Mouse (Mus musculus) forebrain, embryonic 14.5 days (tissue): ENCODE measurements around the gene Dact2. TPM values are rescaled to one million over a fixed set of nuclear protein-coding genes. Genes with fewer than 3 reads are reported as not detected.

Experiments
- ATAC-seq: fragments of 200-750 bp; cut with Nextera tagmentation; 2 replicates; pipeline ENCODE4 v1.8.0; 2017; ENCODE audit warnings: mild to moderate bottlenecking, moderate library complexity
- DNase-seq: peaks from one replicate; pipeline ENCODE4 v3.0.0-alpha.2; 2015; ENCODE audit warnings: low spot score
- H3K27ac ChIP-seq: fragments of 300-500 bp; sonication (generic); 2 replicates; pipeline ENCODE4 v1.5.1; 2014; ENCODE audit warnings: low read depth, mild to moderate bottlenecking, control low read depth, low read length, moderate library complexity
- H3K27me3 ChIP-seq: fragments of 300-500 bp; sonication (generic); replicated peaks from 2 replicates; pipeline ENCODE4 v1.6.1; 2014; ENCODE audit warnings: low read length, control low read depth, mixed read lengths; ENCODE audit not compliant: control insufficient read depth, insufficient read depth
- H3K36me3 ChIP-seq: fragments of 300-500 bp; sonication (generic); 2 replicates; pipeline ENCODE4 v1.6.1; 2014; ENCODE audit warnings: low read length, control low read depth; ENCODE audit not compliant: control insufficient read depth, insufficient read depth
- H3K4me1 ChIP-seq: fragments of 300-500 bp; sonication (generic); 2 replicates; pipeline ENCODE4 v1.6.1; 2014; ENCODE audit warnings: antibody characterized with exemption, low read length, control low read depth; ENCODE audit not compliant: control insufficient read depth, insufficient read depth
- H3K4me2 ChIP-seq: fragments of 300-500 bp; sonication (generic); 2 replicates; pipeline ENCODE4 v1.6.1; 2014; ENCODE audit warnings: mild to moderate bottlenecking, control low read depth, low read length
- H3K4me3 ChIP-seq: fragments of 300-500 bp; sonication (generic); 2 replicates; pipeline ENCODE4 v1.5.1; 2014; ENCODE audit warnings: low read depth, low read length, control low read depth
- H3K9ac ChIP-seq: fragments of 300-500 bp; sonication (generic); 2 replicates; pipeline ENCODE4 v1.6.1; 2014; ENCODE audit warnings: mild to moderate bottlenecking, low read length, control low read depth, moderate library complexity
- H3K9me3 ChIP-seq: fragments of 300-500 bp; sonication (generic); replicated peaks from 2 replicates; pipeline ENCODE4 v1.6.1; 2016; ENCODE audit warnings: low read length, control low read depth, mixed read lengths; ENCODE audit not compliant: control insufficient read depth
- WGBS: fragments of 180-500 bp; shearing (Covaris S2); extraction: QIAGEN DNeasy Blood & Tissue Kit; methylation state at CpG from one replicate; pipeline ENCODE4 v1.1.7; 2014; 5-methylcytosine and 5-hydroxymethylcytosine counted together
- polyA plus RNA-seq: library from polyadenylated mRNA; unstranded; fragments of >200 nt; fragmentation: Nextera tagmentation; extraction: Ambion mirVana; gene quantifications from 2 replicates; pipeline ENCODE4 v1.2.1, GENCODE M21; 2014

Dact2 gene
- polyA plus RNA-seq, 1 experiment from 2014 or later: 1.4 TPM

GRCm38 (mm10) chr17:14221893-14222615, 17.9 kb upstream of the Dact2 start:
- ATAC-seq: no peak
- no peaks in the 10 kb centered on the region for H3K36me3 ChIP-seq
- H3K27me3 ChIP-seq: no peaks in the 10 kb centered on the region
- no peak for DNase-seq
- no peak overlapping the region for H3K9ac ChIP-seq
- no peak overlapping the region for H3K4me2 ChIP-seq
- H3K27ac ChIP-seq: no peak overlapping the region
- no peak overlapping the region for H3K4me3 ChIP-seq
- no peaks in the 10 kb centered on the region for H3K4me1 ChIP-seq
- 26% methylated on average over 11 of the region's 11 CpGs for WGBS
- H3K9me3 ChIP-seq: no peaks in the 10 kb centered on the region

DNA sequence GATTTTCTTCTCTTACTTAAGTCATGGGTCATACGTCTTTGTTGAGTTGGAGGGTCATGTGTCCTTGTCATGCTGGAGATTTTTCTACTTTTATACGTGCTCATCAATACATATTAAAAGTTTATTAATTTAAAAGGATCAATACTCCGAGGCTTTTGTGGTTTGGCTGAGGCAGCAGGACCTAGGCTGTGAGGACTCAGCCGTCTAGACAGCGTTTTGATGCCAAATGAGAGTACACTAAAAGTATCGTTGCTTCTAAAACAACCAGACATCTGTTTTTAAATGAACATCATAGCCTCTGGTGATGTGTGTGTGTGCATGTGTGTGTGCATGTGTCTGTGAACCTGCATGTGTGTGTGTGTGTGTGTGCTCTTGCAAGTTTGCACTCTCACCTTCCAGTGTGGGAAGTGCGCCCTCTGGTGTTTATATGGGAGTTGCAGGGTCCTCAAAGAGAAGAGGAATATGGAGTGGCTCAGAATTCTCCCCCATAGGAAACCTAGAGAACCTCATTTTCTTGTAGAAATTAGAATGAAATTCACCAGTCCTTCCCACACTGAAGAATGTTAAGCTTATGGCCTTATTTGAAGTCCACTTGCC, 16.6 kb upstream of the Dact2 start:
- Histone ChIP-seq H3K36me3 (no peaks in the 10 kb centered on the region), H3K4me1 (no peaks in the 10 kb centered on the region), H3K4me2 (no peak overlapping the region), H3K9me3 (no peaks in the 10 kb centered on the region), H3K27me3 (no peaks in the 10 kb centered on the region), H3K27ac (no peak overlapping the region), H3K4me3 (no peak overlapping the region), H3K9ac (no peak overlapping the region)
- WGBS: 66% methylated on average over 7 of the region's 7 CpGs
- peak; percentile 77 for DNase-seq
- ATAC-seq: peak; percentile 66

DNA sequence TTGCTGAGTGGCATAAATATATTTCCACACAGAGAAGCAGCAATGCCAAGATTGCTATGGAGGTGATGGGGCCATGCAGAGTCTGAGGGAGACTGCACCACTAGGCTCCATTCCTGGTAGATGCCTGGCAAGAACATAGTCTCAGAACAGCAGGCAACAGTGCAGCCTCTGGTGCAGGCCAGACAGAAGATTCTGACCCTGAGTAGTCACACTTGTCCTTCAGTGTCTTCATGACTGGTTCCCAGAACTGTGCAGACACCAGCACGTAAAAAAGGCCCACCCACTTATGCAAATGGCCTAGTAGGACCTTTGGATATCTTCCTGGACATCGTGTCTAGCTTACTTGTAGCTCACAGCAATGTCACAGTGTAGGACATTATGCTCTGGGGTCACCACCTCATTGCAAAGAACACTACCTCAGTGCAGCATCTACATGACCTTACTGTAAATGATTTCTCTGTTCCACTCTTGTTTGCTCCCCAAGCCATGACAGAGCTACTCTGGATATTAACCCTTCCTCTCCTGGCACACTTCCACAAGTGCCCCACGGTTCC, 9.9 kb upstream of the Dact2 start:
- ATAC-seq (no peak), DNase-seq (no peak)
- Histone ChIP-seq H3K4me1 (no peaks in the 10 kb centered on the region), H3K27ac (no peak overlapping the region), H3K9me3 (no peaks in the 10 kb centered on the region), H3K4me2 (no peak overlapping the region), H3K27me3 (no peaks in the 10 kb centered on the region), H3K4me3 (no peak overlapping the region), H3K9ac (no peak overlapping the region), H3K36me3 (no peaks in the 10 kb centered on the region)
- 65% methylated on average over 3 of the region's 3 CpGs for WGBS

DNA sequence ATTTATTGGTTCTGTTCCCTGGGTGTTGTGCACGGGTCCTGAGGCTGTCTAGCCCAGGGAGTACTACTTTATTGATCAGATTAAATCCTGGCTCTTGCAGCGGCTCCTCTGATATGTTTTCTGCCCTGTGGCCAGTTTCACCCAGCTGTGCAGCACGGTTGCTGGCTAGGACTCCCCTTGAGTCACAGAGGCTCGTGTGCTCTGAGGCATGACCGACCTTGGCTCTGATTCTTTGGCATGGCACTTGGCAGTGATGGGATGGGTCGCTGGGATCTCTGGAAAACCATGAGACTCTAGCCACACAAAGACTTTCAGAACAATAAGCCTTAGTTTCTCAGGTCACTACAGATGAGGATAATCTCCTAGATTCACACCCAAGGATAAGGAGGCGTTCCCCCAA, 8.7 kb upstream of the Dact2 start:
- ATAC-seq: no peak
- 78% methylated on average over 7 of the region's 7 CpGs for WGBS
- H3K36me3 ChIP-seq: no peaks in the 10 kb centered on the region

GRCm38 (mm10) chr17:14207093-14207561, 3.0 kb upstream of the Dact2 start:
- Histone ChIP-seq H3K9me3 (no peaks in the 10 kb centered on the region), H3K4me1 (no peaks in the 10 kb centered on the region; the same call in 1 of the 2 replicates), H3K36me3 (no peaks in the 10 kb centered on the region), H3K9ac (no peak overlapping the region), H3K4me2 (no peak overlapping the region), H3K27me3 (peaks cover 24% of the 10 kb centered on the region), H3K27ac (peak overlapping the region; percentile 23; the same call in 1 of the 2 replicates), H3K4me3 (no peak overlapping the region)
- DNase-seq (no peak), ATAC-seq (no peak)
- WGBS: 27% methylated on average over 5 of the region's 5 CpGs

More for the DNA sequence above, 8.7 kb upstream of the Dact2 start:
- H3K4me2 ChIP-seq: no peak overlapping the region
- H3K4me3 ChIP-seq: no peak overlapping the region
- no peak overlapping the region for H3K9ac ChIP-seq
- no peaks in the 10 kb centered on the region for H3K9me3 ChIP-seq
- H3K4me1 ChIP-seq: no peaks in the 10 kb centered on the region
- no peak overlapping the region for H3K27ac ChIP-seq
- H3K27me3 ChIP-seq: no peaks in the 10 kb centered on the region
- DNase-seq: no peak

- 30% methylated on average over 3 of the region's 3 CpGs for WGBS
- peaks cover 7% of the 10 kb centered on the region for H3K4me1 ChIP-seq
- no peak overlapping the region for H3K4me3 ChIP-seq
- peak; percentile 55 for ATAC-seq
- peaks cover 34% of the 10 kb centered on the region for H3K27me3 ChIP-seq
- no peak overlapping the region for H3K9ac ChIP-seq
- H3K4me2 ChIP-seq: no peak overlapping the region
- no peaks in the 10 kb centered on the region for H3K9me3 ChIP-seq
- H3K27ac ChIP-seq: no peak overlapping the region
- no peaks in the 10 kb centered on the region for H3K36me3 ChIP-seq
- DNase-seq: peak; percentile 83
These were observed 2.0 kb upstream of the Dact2 start for GRCm38 (mm10) chr17:14206062-14206461.

- ATAC-seq (no peak), DNase-seq (no peak)
- no peaks in the 10 kb centered on the region for H3K36me3 ChIP-seq
- H3K9me3 ChIP-seq: no peaks in the 10 kb centered on the region
- H3K27ac ChIP-seq: no peak overlapping the region
- no peak overlapping the region for H3K9ac ChIP-seq
- H3K4me3 ChIP-seq: no peak overlapping the region
- no peak overlapping the region for H3K4me2 ChIP-seq
- 88% methylated on average over 3 of the region's 3 CpGs for WGBS
- H3K4me1 ChIP-seq: peaks cover 7% of the 10 kb centered on the region
- peaks cover 34% of the 10 kb centered on the region for H3K27me3 ChIP-seq
These were observed 1.1 kb upstream of the Dact2 start for GRCm38 (mm10) chr17:14205236-14205635.

DNA sequence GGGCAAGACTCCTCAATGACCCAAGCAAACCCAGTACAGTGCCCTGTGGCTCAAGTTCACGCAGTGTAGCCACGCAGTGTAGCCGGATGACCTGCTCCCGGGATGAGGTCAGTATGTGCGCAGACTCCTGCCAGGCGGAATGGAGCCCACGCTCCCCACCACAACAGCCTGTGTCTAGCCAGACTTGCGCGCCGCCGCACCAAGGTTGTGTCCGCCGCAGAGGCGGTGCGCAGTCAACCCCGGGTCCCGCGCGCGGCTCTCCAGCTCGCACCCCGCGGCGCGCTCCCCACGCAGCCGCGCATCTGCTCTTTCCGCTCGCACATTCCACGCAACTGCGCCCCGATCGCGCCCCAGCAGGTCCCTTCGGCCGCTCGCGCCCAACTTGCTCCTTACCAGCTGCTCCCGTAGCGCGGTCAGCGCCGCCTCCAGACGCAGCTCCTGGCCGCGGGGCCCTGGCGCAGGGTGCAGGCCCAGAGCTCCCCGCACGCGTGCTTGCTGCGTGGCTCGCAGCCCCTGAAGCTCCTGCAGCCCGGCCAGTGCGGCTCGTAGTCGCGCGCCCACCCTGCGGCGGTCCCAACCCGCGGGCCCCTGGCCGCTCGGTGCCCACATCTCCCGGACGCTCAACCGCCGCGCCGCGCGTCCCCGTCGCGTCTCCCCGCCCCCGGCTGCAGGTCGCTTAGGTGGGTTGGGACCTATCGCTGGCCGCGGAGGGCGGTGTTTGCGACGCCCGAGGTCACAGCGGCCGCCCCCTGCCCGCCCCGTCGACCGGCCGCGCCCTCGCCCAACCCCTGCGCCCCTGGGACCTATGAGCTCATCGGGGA, 773 bp downstream of the Dact2 start:
- no peak overlapping the region for H3K27ac ChIP-seq
- H3K4me2 ChIP-seq: peak overlapping the region; percentile 92
- peaks cover 7% of the 10 kb centered on the region for H3K4me1 ChIP-seq
- H3K4me3 ChIP-seq: peak overlapping the region; percentile 57
- H3K27me3 ChIP-seq: peaks cover 34% of the 10 kb centered on the region
- WGBS: under 1% methylated on average over 94 of the region's 97 CpGs
- H3K9me3 ChIP-seq: no peaks in the 10 kb centered on the region
- peak; percentile 49 for ATAC-seq
- DNase-seq: peak; percentile 36
- no peaks in the 10 kb centered on the region for H3K36me3 ChIP-seq
- peak overlapping the region; percentile 65 for H3K9ac ChIP-seq
